Mouse (Mus musculus) forebrain, embryonic 14.5 days (tissue): Measurements from ENCODE around the gene Gm3159. TPM values are rescaled to one million over a fixed set of nuclear protein-coding genes. Genes with fewer than 3 reads are reported as not detected.
"Not testable (repeated sequence)": the region's sequence is repeated elsewhere in the genome, so short reads cannot be mapped to it uniquely, and the experiment has no call there.

ENCODE experiments used
- ATAC-seq: fragments of 200-750 bp; cut with Nextera tagmentation; 2 replicates; pipeline ENCODE4 v1.8.0; 2017; ENCODE audit warnings: mild to moderate bottlenecking, moderate library complexity
- DNase-seq: peaks from one replicate; pipeline ENCODE4 v3.0.0-alpha.2; 2015; ENCODE audit warnings: low spot score
- H3K27ac ChIP-seq: fragments of 300-500 bp; sonication (generic); 2 replicates; pipeline ENCODE4 v1.5.1; 2014; ENCODE audit warnings: low read depth, mild to moderate bottlenecking, control low read depth, low read length, moderate library complexity
- H3K27me3 ChIP-seq: fragments of 300-500 bp; sonication (generic); replicated peaks from 2 replicates; pipeline ENCODE4 v1.6.1; 2014; ENCODE audit warnings: low read length, control low read depth, mixed read lengths; ENCODE audit not compliant: control insufficient read depth, insufficient read depth
- H3K36me3 ChIP-seq: fragments of 300-500 bp; sonication (generic); 2 replicates; pipeline ENCODE4 v1.6.1; 2014; ENCODE audit warnings: low read length, control low read depth; ENCODE audit not compliant: control insufficient read depth, insufficient read depth
- H3K4me1 ChIP-seq: fragments of 300-500 bp; sonication (generic); 2 replicates; pipeline ENCODE4 v1.6.1; 2014; ENCODE audit warnings: antibody characterized with exemption, low read length, control low read depth; ENCODE audit not compliant: control insufficient read depth, insufficient read depth
- H3K4me2 ChIP-seq: fragments of 300-500 bp; sonication (generic); 2 replicates; pipeline ENCODE4 v1.6.1; 2014; ENCODE audit warnings: mild to moderate bottlenecking, control low read depth, low read length
- H3K4me3 ChIP-seq: fragments of 300-500 bp; sonication (generic); 2 replicates; pipeline ENCODE4 v1.5.1; 2014; ENCODE audit warnings: low read depth, low read length, control low read depth
- H3K9ac ChIP-seq: fragments of 300-500 bp; sonication (generic); 2 replicates; pipeline ENCODE4 v1.6.1; 2014; ENCODE audit warnings: mild to moderate bottlenecking, low read length, control low read depth, moderate library complexity
- H3K9me3 ChIP-seq: fragments of 300-500 bp; sonication (generic); replicated peaks from 2 replicates; pipeline ENCODE4 v1.6.1; 2016; ENCODE audit warnings: low read length, control low read depth, mixed read lengths; ENCODE audit not compliant: control insufficient read depth
- WGBS: fragments of 180-500 bp; shearing (Covaris S2); extraction: QIAGEN DNeasy Blood & Tissue Kit; methylation state at CpG from one replicate; pipeline ENCODE4 v1.1.7; 2014; 5-methylcytosine and 5-hydroxymethylcytosine counted together
- polyA plus RNA-seq: library from polyadenylated mRNA; unstranded; fragments of >200 nt; fragmentation: Nextera tagmentation; extraction: Ambion mirVana; gene quantifications from 2 replicates; pipeline ENCODE4 v1.2.1, GENCODE M21; 2014

The Gm3159 gene
- not detected in 2 replicates for polyA plus RNA-seq

GRCm38 (mm10) chr14:4397226-4397625, at the start of gene Gm3159:
Gene Gm3159, plus strand, starts transcription at chr14:4397526.
- H3K4me2 ChIP-seq, ATAC-seq, H3K9me3 ChIP-seq, H3K27me3 ChIP-seq, H3K36me3 ChIP-seq, H3K27ac ChIP-seq, H3K4me3 ChIP-seq, H3K9ac ChIP-seq, H3K4me1 ChIP-seq, DNase-seq: not testable (repeated sequence)
- WGBS = 80% methylated on average over 1 of the region's 3 CpGs

DNA sequence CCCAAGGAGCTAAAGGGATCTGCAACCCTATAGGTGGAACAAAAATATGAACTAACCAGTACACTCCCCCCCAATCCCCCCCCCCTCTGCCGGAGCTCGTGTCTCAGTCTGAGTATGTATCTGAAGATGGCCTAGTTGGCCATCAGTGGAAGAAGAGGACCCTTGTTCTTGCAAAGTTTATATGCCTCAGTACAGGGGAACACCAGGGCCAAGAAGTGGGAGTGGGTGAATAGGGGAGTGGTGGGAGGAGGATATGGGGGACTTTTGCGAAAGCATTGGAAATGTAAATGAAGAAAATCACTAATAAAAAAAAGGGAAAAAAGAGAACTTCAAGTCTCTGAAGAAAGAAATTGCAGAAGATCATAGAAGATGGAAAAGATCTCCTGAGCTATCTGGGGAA, 28.3 kb upstream of the Gm3159 start:
- H3K4me3 ChIP-seq, H3K9ac ChIP-seq, H3K9me3 ChIP-seq, H3K36me3 ChIP-seq, H3K4me2 ChIP-seq, H3K4me1 ChIP-seq, ATAC-seq, H3K27me3 ChIP-seq, DNase-seq, H3K27ac ChIP-seq: not testable (repeated sequence)
- 92% methylated on average over 3 of the region's 3 CpGs for WGBS

DNA sequence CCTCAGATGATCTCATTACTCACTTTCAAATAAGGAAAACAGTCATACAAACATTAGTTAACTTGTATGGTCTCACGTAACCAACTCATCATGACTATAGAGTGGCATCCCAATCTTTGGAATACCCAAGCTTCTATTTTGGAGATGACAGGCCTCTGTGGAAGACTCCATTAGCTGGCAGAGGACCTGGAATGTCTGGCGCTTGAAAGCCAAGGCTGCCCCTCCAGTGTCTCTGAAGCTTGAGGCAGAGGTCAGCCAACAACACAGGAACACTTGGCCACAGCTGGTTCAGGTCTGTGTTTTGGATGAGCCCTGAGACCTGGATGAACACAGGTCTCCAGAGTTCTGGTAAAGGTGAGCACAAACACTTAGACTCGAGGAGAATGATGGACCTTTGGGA, 27.6 kb upstream of the Gm3159 start:
- H3K4me1 ChIP-seq, H3K9ac ChIP-seq, H3K36me3 ChIP-seq, H3K27me3 ChIP-seq, H3K4me3 ChIP-seq, ATAC-seq, H3K27ac ChIP-seq, H3K4me2 ChIP-seq, H3K9me3 ChIP-seq, DNase-seq: not testable (repeated sequence)
- WGBS = 78% methylated on average over 3 of the region's 3 CpGs

DNA sequence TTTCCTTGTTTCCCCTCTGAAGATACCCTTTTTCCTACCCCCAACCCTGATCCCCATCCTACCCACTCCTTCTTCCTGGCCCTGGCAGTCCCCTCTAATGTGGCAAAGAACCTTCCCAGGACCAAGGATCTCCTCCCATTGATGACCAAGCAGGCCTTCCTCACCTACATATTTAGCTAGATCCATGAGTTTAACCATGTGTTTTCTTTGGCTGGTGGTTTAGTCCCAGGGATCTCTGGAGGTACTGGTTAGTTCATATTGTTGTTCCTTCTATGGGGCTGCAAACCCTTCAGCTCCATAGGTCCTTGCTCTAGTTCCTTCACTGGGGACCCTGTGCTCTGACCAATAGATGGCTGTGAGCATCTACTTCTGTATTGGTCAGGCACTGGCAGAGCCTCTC, 19.5 kb upstream of the Gm3159 start:
- not testable (repeated sequence) for H3K36me3 ChIP-seq, H3K4me1 ChIP-seq, H3K27me3 ChIP-seq, H3K4me3 ChIP-seq, H3K27ac ChIP-seq, H3K9ac ChIP-seq, ATAC-seq, H3K4me2 ChIP-seq, H3K9me3 ChIP-seq, DNase-seq

- not testable (repeated sequence) for H3K4me1 ChIP-seq, H3K4me3 ChIP-seq, H3K36me3 ChIP-seq, H3K27ac ChIP-seq, H3K9ac ChIP-seq, ATAC-seq, DNase-seq, H3K4me2 ChIP-seq, H3K27me3 ChIP-seq, H3K9me3 ChIP-seq
These were observed 11.7 kb upstream of the Gm3159 start for GRCm38 (mm10) chr14:4385606-4386005.

GRCm38 (mm10) chr14:4392841-4393530, 4.3 kb upstream of the Gm3159 start:
- WGBS = 88% methylated on average over 2 of the region's 6 CpGs
- H3K4me3 ChIP-seq, H3K4me1 ChIP-seq, ATAC-seq, H3K9ac ChIP-seq, H3K9me3 ChIP-seq, H3K36me3 ChIP-seq, H3K4me2 ChIP-seq, DNase-seq, H3K27ac ChIP-seq, H3K27me3 ChIP-seq: not testable (repeated sequence)

GRCm38 (mm10) chr14:4398624-4399023, 1.3 kb downstream of the Gm3159 start:
- DNase-seq, H3K27me3 ChIP-seq, H3K4me2 ChIP-seq: not testable (repeated sequence)

DNA sequence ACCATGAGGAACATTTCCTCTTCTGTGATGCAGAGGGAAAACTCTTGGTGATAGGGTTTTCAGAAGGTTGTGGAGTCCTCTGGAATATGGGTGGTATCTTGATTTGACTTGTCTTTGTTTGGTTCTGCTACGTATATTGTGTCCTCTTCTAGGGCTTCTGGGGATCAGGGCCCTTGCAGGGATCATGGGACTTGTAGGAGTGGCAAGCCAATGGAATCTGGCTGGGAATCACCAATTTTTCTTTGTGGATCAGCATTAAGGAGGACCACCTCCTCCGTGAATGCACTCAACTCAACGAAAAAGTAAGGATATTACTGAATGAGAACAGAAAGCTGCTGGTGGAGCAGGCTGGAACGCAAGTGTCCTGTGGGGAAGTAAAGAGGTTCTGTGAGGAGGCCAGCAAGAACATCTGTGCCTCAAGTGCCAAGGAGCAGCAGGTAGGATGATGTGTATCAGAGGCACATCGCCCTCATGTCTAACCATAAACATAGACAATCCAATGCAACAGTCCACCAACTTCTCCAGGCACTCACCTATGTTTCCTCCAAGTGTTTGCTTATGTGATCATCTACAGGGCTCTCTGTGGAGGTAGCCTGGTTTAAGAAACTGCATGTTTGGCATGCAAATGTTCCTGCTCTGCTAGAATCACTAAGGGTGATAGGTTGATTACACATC, 2.9 kb downstream of the Gm3159 start:
- H3K9me3 ChIP-seq, H3K27ac ChIP-seq, ATAC-seq, H3K9ac ChIP-seq, H3K4me1 ChIP-seq, H3K4me2 ChIP-seq, H3K27me3 ChIP-seq, DNase-seq, H3K4me3 ChIP-seq, H3K36me3 ChIP-seq: not testable (repeated sequence)
- 90% methylated on average over 5 of the region's 5 CpGs for WGBS

More at GRCm38 (mm10) chr14:4398624-4399023, 1.3 kb downstream of the Gm3159 start:
- not testable (repeated sequence) for H3K36me3 ChIP-seq, H3K4me3 ChIP-seq, ATAC-seq, H3K27ac ChIP-seq, H3K9me3 ChIP-seq, H3K9ac ChIP-seq, H3K4me1 ChIP-seq

GRCm38 (mm10) chr14:4401245-4401644, 3.9 kb downstream of the Gm3159 start:
- WGBS = 85% methylated on average over 5 of the region's 5 CpGs

More at GRCm38 (mm10) chr14:4401245-4401644, 3.9 kb downstream of the Gm3159 start:
- not testable (repeated sequence) for DNase-seq, H3K4me2 ChIP-seq, H3K9ac ChIP-seq, H3K27ac ChIP-seq, H3K9me3 ChIP-seq, H3K36me3 ChIP-seq, H3K4me3 ChIP-seq, H3K27me3 ChIP-seq, ATAC-seq, H3K4me1 ChIP-seq
